Mouse (Mus musculus): ENCODE measurements at regions not wholly inside any gene's neighbourhood (a gene's known extent, or its start where the extent isn't known, plus 50 kb on each side); places are given as distances from the start of the nearest gene placed in this dataset.
A peak's percentile ranks its signal among the peaks of the same experiment; 100 is the strongest.

GRCm38 (mm10) chr7:135889016-135889726 is 173.0 kb upstream of the Mki67 start:
- DNase-seq = no peak

- DNase-seq = no peak
These were observed 182.7 kb upstream of the Mki67 start for GRCm38 (mm10) chr7:135898876-135899275.

GRCm38 (mm10) chr7:135899765-135900164 is 183.6 kb upstream of the Mki67 start:
- no peak for DNase-seq

- no peak for DNase-seq
These were observed 184.7 kb upstream of the Mki67 start for GRCm38 (mm10) chr7:135900861-135901321.

- no peak for DNase-seq
These were observed 186.2 kb upstream of the Mki67 start for GRCm38 (mm10) chr7:135902106-135903055.

GRCm38 (mm10) chr7:135911376-135911775 is 195.2 kb upstream of the Mki67 start:
- no peak for DNase-seq

- no peak for DNase-seq
These were observed 197.9 kb upstream of the Mki67 start for GRCm38 (mm10) chr7:135913923-135914634.

- DNase-seq = no peak
These were observed 207.7 kb upstream of the Mki67 start for GRCm38 (mm10) chr7:135923876-135924275.

GRCm38 (mm10) chr7:135924641-135925040 is 208.5 kb upstream of the Mki67 start:
- no peak for DNase-seq

GRCm38 (mm10) chr7:135930091-135930490 is 213.9 kb upstream of the Mki67 start:
- DNase-seq = no peak

GRCm38 (mm10) chr7:135932595-135933175 is 216.5 kb upstream of the Mki67 start:
- DNase-seq = no peak

- no peak for DNase-seq
These were observed 219.0 kb upstream of the Mki67 start for GRCm38 (mm10) chr7:135935180-135935579.

- DNase-seq = no peak
These were observed 221.3 kb upstream of the Mki67 start for GRCm38 (mm10) chr7:135937465-135937864.

- DNase-seq = no peak
These were observed 223.2 kb upstream of the Mki67 start for GRCm38 (mm10) chr7:135939341-135939740.

GRCm38 (mm10) chr7:135942826-135943225 is 226.7 kb upstream of the Mki67 start:
- no peak for DNase-seq

GRCm38 (mm10) chr7:135946071-135946646 is 230.0 kb upstream of the Mki67 start:
- peak; percentile 8 for DNase-seq

GRCm38 (mm10) chr7:135961026-135961425 is 244.9 kb upstream of the Mki67 start:
- peak; percentile 20 for DNase-seq

- peak; percentile 9 for DNase-seq
These were observed 249.4 kb upstream of the Mki67 start for GRCm38 (mm10) chr7:135965528-135965927.

- DNase-seq = no peak
These were observed 250.1 kb upstream of the Mki67 start for GRCm38 (mm10) chr7:135966231-135966630.

GRCm38 (mm10) chr7:135968638-135969037 is 252.5 kb upstream of the Mki67 start:
- no peak for DNase-seq

- DNase-seq = no peak
These were observed 269.9 kb upstream of the Mki67 start for GRCm38 (mm10) chr7:135986021-135986420.

- DNase-seq = no peak
These were observed 274.2 kb upstream of the Mki67 start for GRCm38 (mm10) chr7:135990321-135990720.

Data from right cerebral cortex, adult 18-20 months (tissue).